Mouse (Mus musculus): ENCODE measurements around the gene Zfp992. TPM values are rescaled to one million over a fixed set of nuclear protein-coding genes. Genes with fewer than 3 reads are reported as not detected.

The Zfp992 gene
- 2.8 TPM for polyA plus RNA-seq (2017; shearing (Covaris generic))

GRCm38 (mm10) chr4:146448950-146449349 lies at the start of gene Zfp992:
Gene Zfp992, plus strand, starts transcription at chr4:146449023.

GRCm38 (mm10) chr4:146501727-146502126 lies 52.9 kb downstream of the Zfp992 start, which contains the start of gene Zfp981:
Gene Zfp981, plus strand, starts transcription at chr4:146502027.

Other genes starting within 250 kb of the Zfp992 start
- not detected for gene Zfp981, start 53.0 kb downstream of the Zfp992 start, polyA plus RNA-seq (2017; shearing (Covaris generic))
- gene Zfp993, start 161.9 kb downstream of the Zfp992 start, polyA plus RNA-seq (2017; shearing (Covaris generic)), result 12.2 TPM